Mouse (Mus musculus) kidney, adult 2 months (tissue): Measurements from ENCODE around the gene Camk2d. TPM values are rescaled to one million over a fixed set of nuclear protein-coding genes. Genes with fewer than 3 reads are reported as not detected.

Source experiments
- DNase-seq: peaks from one replicate; pipeline ENCODE4 v3.0.0; 2021
- H3K27ac ChIP-seq: fragments of 200-500 bp; 2 replicates; pipeline ENCODE4 v1.5.1; 2012; ENCODE audit warnings: low read depth, low read length, control low read depth, inconsistent platforms; ENCODE audit not compliant: insufficient read depth
- H3K27me3 ChIP-seq: fragments of 200-500 bp; replicated peaks from 2 replicates; pipeline ENCODE4 v1.6.1; 2012; ENCODE audit warnings: mild to moderate bottlenecking, moderate library complexity, low read length, inconsistent platforms; ENCODE audit not compliant: control insufficient read depth, insufficient read depth
- H3K36me3 ChIP-seq: fragments of 200-500 bp; 2 replicates; pipeline ENCODE4 v1.6.1; 2012; ENCODE audit warnings: mild to moderate bottlenecking, moderate library complexity, low read length, inconsistent platforms; ENCODE audit not compliant: control insufficient read depth, insufficient read depth
- H3K4me1 ChIP-seq: fragments of 200-500 bp; 2 replicates; pipeline ENCODE4 v1.6.1; 2011; ENCODE audit warnings: low read length; ENCODE audit not compliant: control insufficient read depth, insufficient read depth
- H3K4me3 ChIP-seq: fragments of 200-500 bp; 2 replicates; pipeline ENCODE4 v1.5.1; 2011; ENCODE audit warnings: mild to moderate bottlenecking, low read depth, low read length, control low read depth; ENCODE audit not compliant: insufficient read depth
- CTCF ChIP-seq: fragments of 200-500 bp; conservative IDR thresholded peaks from 2 replicates; pipeline ENCODE4 v1.5.1; 2011; ENCODE audit warnings: low read depth, mild to moderate bottlenecking, control low read depth, low read length, moderate library complexity, mixed read lengths; ENCODE audit not compliant: insufficient read depth, insufficient read length
- POLR2A ChIP-seq: fragments of 200-500 bp; IDR thresholded peaks from one replicate; pipeline ENCODE4 v1.6.1; 2011; ENCODE audit warnings: low read depth, low read length, control low read depth
- WGBS: fragments of 180-500 bp; shearing (Covaris S2); methylation state at CpG from one replicate; pipeline ENCODE4 v1.1.7; 2018; 5-methylcytosine and 5-hydroxymethylcytosine counted together
- polyA plus RNA-seq: library from polyadenylated mRNA; depleted of rRNA; stranded (reverse); fragments of >200 nt; gene quantifications from 2 replicates; pipeline ENCODE4 v1.2.3, GENCODE M21; 2012

The Camk2d gene
- polyA plus RNA-seq, 1 experiment, result 37.9 TPM

DNA sequence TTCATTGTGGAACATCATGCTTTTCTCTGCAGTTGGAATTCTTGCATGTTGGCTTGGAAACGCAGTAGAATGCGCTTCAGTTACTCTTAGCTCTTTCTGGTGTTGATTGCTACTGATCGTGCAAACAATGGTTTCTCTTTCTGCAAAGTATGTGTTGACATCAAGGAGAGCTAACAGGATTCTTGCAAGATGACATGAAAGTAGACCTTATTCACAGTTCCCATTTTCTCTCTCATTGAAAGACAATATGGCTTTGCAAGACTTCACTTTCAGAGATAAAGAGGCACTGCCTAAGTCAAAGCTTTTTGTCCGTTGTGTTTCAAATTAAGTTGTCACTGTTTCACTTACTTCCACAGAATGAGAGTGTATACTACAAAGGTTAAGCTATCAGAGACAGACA, 210.0 kb downstream of the Camk2d start:
- no peak for DNase-seq
- Histone ChIP-seq H3K27ac (no peak overlapping the region), H3K4me3 (no peak overlapping the region), H3K4me1 (no peaks in the 10 kb centered on the region), H3K36me3 (peaks cover 2% of the 10 kb centered on the region; the same call in 1 of the 2 replicates), H3K27me3 (no peaks in the 10 kb centered on the region; the same call in 1 of the 2 replicates)
- WGBS, result 95% methylated on average over 4 of the region's 4 CpGs
- TF ChIP-seq CTCF, result no peak
- TF ChIP-seq POLR2A, result no peak

DNA sequence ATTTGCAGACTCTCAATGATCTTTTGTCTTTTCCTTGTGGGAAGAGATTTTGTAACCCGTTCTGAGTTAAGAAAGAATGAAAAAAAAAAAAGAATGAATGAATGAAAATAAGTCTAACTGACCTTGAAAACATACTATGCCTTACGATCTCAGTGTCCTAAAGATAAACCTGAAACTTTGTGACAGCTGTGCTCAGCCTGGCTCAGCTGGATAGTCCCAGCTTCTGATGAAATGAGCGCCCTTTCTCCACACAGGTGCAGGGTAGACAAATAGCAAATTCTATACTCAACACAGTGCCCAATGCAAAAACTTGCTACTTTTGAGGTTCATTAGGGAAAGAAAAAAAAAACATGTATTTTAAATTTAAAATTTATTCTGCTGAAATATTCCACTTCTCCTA, 213.8 kb downstream of the Camk2d start:
- TF ChIP-seq CTCF, result no peak
- no peak for TF ChIP-seq POLR2A
- Histone ChIP-seq H3K27ac (no peak overlapping the region), H3K36me3 (no peaks in the 10 kb centered on the region), H3K27me3 (no peaks in the 10 kb centered on the region; the same call in 1 of the 2 replicates), H3K4me1 (no peaks in the 10 kb centered on the region), H3K4me3 (no peak overlapping the region)
- no peak for DNase-seq
- WGBS, result 79% methylated on average over 3 of the region's 3 CpGs

DNA sequence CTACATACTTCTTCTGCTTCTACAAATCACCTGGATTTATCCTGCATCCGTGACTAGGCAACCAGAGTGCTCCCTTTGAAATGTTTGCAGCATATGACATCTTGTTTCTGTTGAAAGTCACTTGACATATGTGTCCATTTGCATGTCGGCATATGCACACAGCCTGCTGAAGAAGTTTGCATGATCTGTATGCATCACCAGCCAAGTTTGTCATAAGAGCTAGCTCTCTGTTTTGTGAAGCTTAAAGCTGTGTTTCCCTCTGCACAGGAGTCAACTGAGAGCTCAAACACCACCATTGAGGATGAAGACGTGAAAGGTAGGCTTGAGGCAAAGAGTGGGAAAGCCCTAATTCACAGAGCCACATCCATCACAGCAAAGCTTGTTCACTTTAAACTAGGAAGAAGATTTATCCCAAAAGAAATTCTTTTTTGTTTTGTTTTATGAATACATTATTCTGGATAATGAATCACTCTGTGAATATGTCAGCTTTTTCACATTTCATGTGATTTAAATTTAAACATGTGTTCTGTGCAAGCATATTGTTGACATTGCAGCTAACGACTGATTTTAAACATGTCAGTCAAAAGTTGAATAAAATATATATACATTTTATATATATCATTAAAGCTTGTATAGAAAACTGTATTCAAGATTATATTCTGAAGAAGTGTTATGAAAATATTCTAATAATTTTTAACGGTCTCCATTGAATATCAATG, 214.4 kb downstream of the Camk2d start:
- 88% methylated on average over 5 of the region's 5 CpGs for WGBS
- no peak for TF ChIP-seq CTCF
- no peak for TF ChIP-seq POLR2A
- H3K27ac ChIP-seq, result no peak overlapping the region
- H3K4me3 ChIP-seq, result no peak overlapping the region
- DNase-seq, result no peak
- no peaks in the 10 kb centered on the region for H3K4me1 ChIP-seq
- no peaks in the 10 kb centered on the region for H3K36me3 ChIP-seq
- no peaks in the 10 kb centered on the region; the same call in 1 of the 2 replicates for H3K27me3 ChIP-seq

DNA sequence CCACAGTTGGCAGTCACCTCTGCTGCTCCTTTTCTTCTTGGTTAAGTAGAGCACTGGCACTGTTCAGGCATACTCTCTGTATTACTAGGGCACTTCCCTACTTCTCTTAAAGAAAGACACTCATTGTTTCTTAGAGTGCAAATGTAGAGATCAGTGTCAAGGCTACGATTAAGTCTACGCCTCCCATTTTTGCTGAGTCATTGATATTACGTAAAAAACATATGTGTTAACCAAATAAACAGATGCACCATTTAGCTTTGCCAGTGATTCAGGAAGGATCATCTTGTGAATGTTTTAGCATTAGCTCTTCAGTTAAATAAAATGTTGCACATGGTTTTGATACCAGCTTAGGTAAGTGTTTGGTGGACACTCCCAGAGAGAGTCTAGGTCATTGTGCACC, 215.5 kb downstream of the Camk2d start:
- DNase-seq, result no peak
- H3K4me1 ChIP-seq, result no peaks in the 10 kb centered on the region
- no peaks in the 10 kb centered on the region for H3K36me3 ChIP-seq
- H3K27me3 ChIP-seq, result no peaks in the 10 kb centered on the region; the same call in 1 of the 2 replicates
- 92% methylated on average over 3 of the region's 3 CpGs for WGBS
- H3K27ac ChIP-seq, result no peak overlapping the region
- no peak overlapping the region for H3K4me3 ChIP-seq
- TF ChIP-seq CTCF (no peak), POLR2A (no peak)

DNA sequence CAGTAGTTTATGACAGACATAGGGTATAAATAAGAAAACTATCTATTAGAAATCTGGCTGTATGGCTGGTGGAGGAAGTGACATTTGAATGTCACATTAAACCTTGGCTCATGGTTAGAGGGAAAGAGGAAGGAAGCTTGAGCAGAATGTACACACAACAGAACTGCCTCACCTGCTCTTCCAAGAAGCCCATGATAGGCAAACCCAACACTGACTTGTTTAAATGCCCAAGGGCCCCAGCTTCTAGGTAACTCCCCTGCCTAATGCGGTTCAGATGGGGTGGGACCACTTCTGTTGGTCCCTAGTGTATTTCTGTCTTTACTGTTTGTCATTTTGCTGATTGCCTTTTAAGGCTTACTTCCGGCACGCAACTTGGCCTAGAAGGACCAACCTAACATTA, 226.3 kb downstream of the Camk2d start:
- no peak overlapping the region for H3K4me3 ChIP-seq
- no peak overlapping the region for H3K27ac ChIP-seq
- TF ChIP-seq CTCF (no peak), POLR2A (no peak)
- 93% methylated on average over 3 of the region's 3 CpGs for WGBS
- no peaks in the 10 kb centered on the region for H3K27me3 ChIP-seq
- H3K4me1 ChIP-seq, result peaks cover 4% of the 10 kb centered on the region; the same call in 1 of the 2 replicates
- no peaks in the 10 kb centered on the region for H3K36me3 ChIP-seq
- no peak for DNase-seq

DNA sequence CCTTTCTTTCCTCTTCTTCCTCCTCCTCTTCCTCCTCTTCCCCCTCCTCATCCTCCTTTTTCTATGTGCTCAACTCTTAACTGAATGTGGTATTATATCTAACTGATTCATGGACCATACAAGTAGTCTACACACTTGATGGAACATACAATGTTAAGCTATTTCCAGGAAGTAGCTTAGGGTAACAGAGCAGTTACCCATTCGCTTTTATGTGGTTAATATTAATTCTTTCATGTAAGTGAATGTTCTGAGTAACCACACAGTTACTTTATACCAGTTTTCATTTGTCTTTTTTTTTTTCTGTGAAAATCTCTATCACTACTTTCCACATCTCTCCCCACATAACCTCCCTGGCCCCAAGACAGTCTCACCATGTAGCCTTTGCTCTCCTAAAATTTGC, 228.8 kb downstream of the Camk2d start:
- TF ChIP-seq POLR2A (no peak), CTCF (no peak)

DNA sequence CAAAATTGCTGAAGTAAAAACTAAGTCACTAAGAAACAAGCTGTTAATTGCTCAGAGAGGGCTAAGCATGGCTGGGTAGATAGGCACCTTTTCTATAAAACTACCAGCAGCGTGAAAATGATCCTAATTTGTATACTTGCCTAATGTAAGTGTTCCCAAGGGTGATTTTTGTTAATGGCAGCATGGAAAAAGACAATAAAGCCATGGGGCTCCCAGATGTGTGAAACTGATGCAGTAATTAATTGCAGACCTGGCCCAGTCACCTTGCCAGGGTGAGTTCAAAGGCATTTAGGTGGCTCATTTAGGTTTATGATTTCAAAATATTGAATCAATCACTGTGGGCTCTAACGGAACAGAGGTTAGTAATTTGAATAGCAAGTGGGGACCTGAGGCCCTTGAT, 230.1 kb downstream of the Camk2d start:
- no peak overlapping the region for H3K27ac ChIP-seq
- 50% methylated on average over 2 of the region's 2 CpGs for WGBS
- H3K36me3 ChIP-seq, result no peaks in the 10 kb centered on the region
- peak; percentile 17 for DNase-seq
- peaks cover 4% of the 10 kb centered on the region; the same call in 1 of the 2 replicates for H3K4me1 ChIP-seq
- H3K27me3 ChIP-seq, result no peaks in the 10 kb centered on the region
- no peak overlapping the region for H3K4me3 ChIP-seq
- TF ChIP-seq CTCF (no peak), POLR2A (no peak)

More for the DNA sequence above, 228.8 kb downstream of the Camk2d start:
- DNase-seq, result peak; percentile 4
- Histone ChIP-seq H3K4me3 (no peak overlapping the region), H3K36me3 (no peaks in the 10 kb centered on the region), H3K27ac (no peak overlapping the region), H3K27me3 (no peaks in the 10 kb centered on the region), H3K4me1 (peaks cover 4% of the 10 kb centered on the region; the same call in 1 of the 2 replicates)
- 52% methylated on average over 1 of the region's 1 CpGs for WGBS

DNA sequence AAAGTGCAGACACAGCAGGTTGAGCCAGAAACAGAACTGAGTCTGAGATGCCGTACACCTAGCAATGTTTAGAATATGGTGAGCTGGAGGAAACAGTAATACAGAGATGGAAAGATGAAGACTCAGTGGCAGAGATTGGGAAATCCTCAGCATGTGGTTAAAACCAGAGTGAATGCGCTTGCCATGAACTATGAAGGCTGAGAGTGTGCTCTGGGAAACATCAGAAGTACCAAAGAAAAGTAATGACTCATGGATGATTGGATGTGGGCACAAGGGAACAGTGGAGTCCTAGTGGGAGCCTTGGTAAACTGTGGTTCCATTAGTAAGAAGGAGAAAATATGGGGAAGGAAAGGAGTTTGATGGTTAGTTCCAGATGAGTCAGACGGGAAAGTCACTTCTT, 231.8 kb downstream of the Camk2d start:
- H3K27ac ChIP-seq, result no peak overlapping the region
- H3K27me3 ChIP-seq, result no peaks in the 10 kb centered on the region
- no peak overlapping the region for H3K4me3 ChIP-seq
- H3K36me3 ChIP-seq, result no peaks in the 10 kb centered on the region
- 96% methylated on average over 3 of the region's 3 CpGs for WGBS
- H3K4me1 ChIP-seq, result no peaks in the 10 kb centered on the region
- DNase-seq, result no peak
- no peak for TF ChIP-seq POLR2A
- TF ChIP-seq CTCF, result no peak
